Mouse (Mus musculus) cerebellum, adult 9-11 months (tissue): ENCODE measurements around the gene Ndufa7.

Experiments
- DNase-seq: peaks from one replicate; pipeline ENCODE4 v3.0.0; 2022

Gene Ndufa7

DNA sequence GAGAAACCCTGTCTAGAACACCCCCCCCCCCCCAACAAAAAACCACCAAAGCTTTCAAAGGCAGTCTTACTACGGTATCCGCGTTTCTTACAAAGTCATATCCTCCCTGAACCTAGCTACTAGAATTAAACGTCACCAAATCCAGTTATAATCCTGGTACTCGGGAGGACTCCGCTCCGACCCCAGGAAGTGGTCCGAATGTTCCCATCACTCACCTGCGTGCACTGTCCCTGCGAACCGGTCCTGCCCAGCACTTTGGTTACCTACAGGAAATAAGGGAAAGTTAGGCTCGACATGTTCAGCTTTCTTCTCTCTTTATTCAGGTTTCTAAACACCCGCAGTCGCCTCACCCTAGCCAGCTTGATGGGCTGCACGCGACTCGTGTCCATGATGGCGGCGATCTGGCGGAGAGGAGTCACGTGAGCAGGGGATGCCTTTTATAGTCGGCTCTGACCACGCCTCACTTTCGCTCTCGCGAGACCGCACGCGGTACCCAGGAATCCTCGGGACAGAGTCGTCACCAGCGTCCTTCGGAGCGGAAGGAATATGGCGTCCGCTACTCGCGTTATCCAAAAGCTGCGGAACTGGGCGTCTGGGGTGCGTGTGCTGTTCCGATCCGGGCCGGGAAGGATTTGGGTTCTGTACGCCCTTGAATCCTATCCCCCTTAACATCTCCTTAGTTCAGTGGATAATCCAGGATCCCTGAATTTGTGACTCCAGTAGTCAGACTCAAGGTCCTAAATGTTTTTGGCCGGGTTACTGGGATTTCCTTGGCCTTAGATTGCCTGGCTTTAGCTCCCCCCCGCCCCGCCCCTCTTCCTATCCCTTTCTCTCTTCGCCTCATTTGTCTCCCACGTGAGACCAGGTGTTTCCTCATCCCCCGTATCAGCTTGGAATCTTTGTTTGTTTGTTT lies at the start of gene Ndufa7, which contains the start of gene Rps28:
TSS of gene Ndufa7 (plus strand) at position 489 of the 913 bp plus-strand sequence.
TSS of gene Rps28 (minus strand) at position 479 of the 913 bp plus-strand sequence.
- peak; percentile 97 for DNase-seq

GRCm38 (mm10) chr17:33774573-33775155 lies 49.7 kb upstream of the Ndufa7 start:
- DNase-seq: no peak

- DNase-seq: no peak
Observed at GRCm38 (mm10) chr17:33775287-33775686, 49.1 kb upstream of the Ndufa7 start.

GRCm38 (mm10) chr17:33779271-33779966 lies 45.0 kb upstream of the Ndufa7 start:
- peak; percentile 55 for DNase-seq

GRCm38 (mm10) chr17:33779967-33780295 lies 44.4 kb upstream of the Ndufa7 start:
- no peak for DNase-seq

GRCm38 (mm10) chr17:33780431-33780830 lies 43.9 kb upstream of the Ndufa7 start:
- no peak for DNase-seq

DNA sequence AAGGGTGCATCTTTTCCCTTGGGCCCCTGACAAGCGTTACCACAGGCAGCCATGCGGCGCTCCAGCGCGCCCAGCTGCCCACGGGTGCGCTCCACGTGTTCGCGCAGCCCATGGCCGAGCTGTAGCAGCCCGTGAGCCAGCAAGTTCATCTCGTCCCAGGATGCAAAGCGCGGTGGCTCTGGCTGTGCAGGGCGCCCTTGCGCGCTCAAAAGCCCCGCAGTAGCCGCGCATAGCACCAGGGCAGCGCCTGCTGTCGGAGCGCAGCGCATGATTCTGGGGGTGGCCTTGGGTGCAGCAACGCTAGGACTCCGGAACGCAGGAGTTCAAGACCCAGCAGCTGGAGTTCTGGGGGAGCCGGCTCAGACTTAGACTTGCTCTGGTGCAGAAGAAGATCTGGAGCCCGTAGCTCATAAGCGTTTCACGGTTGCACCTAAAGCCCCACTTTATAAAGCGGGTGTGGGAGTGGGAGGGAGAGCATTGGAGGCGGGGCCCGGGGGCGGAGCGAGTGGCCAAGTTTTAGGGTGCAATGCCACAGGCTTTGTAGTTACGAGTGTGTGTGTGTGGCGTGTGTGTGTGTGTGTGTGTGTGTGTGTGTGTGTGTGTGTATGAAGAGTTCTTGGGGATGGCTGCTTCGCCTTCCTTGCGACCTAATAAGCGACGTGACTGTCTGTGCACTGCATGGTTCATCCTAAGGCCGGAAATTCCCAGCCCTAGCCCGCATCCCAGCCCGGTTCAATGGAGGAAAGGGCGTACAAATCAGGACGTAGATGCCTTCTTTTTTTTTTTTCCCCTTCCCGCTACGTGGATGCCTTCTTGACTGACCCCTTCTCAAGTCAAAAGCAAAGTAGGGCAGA lies 43.0 kb upstream of the Ndufa7 start, which contains the start of gene Angptl4:
TSS of gene Angptl4 (minus strand) at position 707 of the 854 bp plus-strand sequence.
- peak; percentile 14 for DNase-seq

- no peak for DNase-seq
Observed at GRCm38 (mm10) chr17:33782067-33782466, 42.3 kb upstream of the Ndufa7 start.

GRCm38 (mm10) chr17:33783408-33783807 lies 41.0 kb upstream of the Ndufa7 start:
- no peak for DNase-seq

DNA sequence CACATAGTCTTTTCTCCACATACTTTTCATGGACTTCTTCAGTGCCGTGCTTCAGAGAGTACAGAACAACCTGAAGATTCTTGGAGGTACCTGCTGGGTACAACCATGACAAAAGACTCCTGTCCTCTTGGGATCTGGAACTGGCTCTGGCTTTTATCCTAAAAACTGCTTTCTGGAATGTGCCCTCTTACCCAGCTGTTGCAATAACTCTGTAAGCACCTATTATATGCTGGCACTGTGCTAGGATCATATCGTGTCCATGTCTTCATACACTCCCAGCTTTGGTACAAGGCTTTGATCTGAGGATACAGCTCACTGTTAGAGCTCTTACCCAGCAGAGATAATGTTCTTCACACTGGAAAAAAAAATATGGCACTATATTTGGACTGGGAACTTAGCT lies 39.4 kb upstream of the Ndufa7 start:
- DNase-seq: no peak

- DNase-seq: no peak
Observed at GRCm38 (mm10) chr17:33786375-33786774, 38.0 kb upstream of the Ndufa7 start.

DNA sequence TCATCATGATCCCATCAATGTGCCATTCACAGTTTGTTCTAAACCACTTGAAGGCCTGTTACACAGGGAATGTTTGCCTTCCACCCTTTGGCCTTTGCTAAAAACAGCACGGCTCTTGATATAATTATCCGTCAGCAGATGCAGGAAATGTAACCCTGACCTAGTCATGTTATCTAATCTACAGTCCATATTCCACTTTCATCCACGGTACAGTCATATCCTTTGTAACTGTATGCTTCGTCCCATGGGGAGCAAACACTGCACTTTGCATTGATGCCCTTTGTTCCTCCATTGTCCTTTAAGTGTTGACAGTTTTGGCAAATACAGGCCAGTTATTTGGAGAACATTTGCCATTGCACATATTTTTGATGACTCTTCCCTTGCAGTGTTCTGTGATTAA lies 35.6 kb upstream of the Ndufa7 start:
- DNase-seq: no peak

DNA sequence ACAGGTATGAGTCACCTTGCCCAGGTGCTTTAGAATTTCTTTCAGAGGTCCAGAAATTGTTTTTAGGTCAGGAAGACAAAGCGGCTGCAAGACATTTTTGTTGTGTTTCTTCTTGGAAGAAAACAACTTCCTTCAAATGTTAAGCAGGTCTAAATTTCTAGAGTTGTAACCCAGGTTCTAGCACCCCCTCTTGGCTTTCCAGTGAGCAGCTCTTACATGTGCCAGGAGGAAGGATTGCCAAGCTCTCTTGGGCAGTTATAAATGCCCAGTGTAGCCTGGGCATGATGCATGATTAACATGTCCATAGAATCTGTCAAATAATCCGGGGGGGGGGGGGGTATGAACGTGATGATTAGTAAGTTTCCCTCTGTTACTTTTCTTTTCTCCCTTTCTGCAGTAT lies 26.1 kb upstream of the Ndufa7 start:
- DNase-seq: no peak

GRCm38 (mm10) chr17:33799277-33799676 lies 25.1 kb upstream of the Ndufa7 start:
- DNase-seq: no peak

GRCm38 (mm10) chr17:33802221-33802620 lies 22.2 kb upstream of the Ndufa7 start:
- no peak for DNase-seq

DNA sequence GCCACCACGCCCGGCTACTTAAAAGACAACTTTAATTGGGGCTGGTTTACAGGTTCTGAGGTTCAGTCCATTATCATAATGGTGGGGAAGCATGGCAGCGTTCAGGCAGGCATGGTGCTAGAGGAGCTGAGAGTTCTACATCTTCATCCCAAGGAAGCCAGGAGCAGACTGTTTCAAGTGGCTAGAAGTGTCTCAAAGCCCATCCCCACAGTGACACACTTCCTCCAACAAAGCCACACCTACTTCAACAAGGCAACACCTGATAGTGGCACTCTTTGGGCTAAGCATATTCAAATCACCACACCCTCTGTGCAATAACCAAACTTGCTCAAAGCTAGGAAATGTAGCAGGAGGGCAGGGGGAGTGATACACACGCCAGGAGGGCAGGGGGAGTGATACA lies 20.2 kb upstream of the Ndufa7 start:
- no peak for DNase-seq

- no peak for DNase-seq
Observed at GRCm38 (mm10) chr17:33804745-33805144, 19.6 kb upstream of the Ndufa7 start.

DNA sequence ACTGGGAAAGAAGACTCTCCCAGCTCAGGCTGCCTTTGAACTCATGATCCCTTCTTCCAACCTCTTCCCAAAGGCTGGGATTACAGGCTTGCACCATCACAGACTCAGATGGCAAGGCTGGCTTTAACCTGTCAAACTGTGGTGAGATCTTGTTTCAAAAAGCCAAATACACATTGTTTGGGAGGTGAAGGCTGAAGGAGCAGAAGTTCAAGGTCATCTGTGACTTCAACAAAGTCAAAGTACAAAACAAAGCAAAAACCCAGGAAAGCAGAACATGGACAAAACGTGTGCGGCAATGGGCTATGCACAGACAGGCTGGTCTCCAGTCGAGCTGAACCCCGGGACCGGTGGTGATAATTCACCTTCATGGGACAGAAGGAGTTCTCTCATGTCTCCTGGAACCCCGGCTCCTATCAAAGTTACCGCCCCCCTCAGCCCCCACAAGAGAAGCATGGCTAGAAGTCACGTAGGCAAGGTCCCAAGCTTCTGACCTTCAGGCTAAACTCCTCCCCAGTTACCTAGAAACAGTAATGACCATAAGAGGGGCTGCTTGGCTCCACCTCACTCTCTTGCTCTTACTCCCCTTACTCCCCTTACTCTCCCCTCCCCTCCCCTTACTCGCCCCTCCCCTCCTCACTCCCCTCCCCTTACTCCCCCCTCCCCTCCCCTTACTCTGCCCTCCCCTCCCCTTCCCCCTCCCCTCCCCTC lies 17.0 kb upstream of the Ndufa7 start:
- no peak for DNase-seq

DNA sequence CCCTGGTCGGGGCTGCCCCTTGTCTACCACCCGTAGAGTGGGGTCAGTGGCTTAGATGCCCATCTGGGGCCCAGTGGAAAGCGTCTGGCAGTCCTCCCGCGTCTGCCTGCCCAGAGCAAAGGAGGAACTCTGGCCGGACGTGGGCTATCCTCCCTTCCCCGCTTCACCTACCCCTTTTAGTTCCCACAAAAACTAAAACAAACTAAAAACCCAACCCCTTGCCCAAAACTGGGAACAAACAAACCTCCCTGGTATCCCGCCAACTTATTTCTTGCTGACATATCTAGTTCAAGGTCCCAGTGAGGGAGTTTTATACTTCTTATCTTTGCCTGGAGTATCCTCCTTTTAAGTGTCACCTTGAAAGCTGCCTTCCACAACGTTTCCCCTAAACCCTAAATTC lies 16.2 kb upstream of the Ndufa7 start:
- no peak for DNase-seq

DNA sequence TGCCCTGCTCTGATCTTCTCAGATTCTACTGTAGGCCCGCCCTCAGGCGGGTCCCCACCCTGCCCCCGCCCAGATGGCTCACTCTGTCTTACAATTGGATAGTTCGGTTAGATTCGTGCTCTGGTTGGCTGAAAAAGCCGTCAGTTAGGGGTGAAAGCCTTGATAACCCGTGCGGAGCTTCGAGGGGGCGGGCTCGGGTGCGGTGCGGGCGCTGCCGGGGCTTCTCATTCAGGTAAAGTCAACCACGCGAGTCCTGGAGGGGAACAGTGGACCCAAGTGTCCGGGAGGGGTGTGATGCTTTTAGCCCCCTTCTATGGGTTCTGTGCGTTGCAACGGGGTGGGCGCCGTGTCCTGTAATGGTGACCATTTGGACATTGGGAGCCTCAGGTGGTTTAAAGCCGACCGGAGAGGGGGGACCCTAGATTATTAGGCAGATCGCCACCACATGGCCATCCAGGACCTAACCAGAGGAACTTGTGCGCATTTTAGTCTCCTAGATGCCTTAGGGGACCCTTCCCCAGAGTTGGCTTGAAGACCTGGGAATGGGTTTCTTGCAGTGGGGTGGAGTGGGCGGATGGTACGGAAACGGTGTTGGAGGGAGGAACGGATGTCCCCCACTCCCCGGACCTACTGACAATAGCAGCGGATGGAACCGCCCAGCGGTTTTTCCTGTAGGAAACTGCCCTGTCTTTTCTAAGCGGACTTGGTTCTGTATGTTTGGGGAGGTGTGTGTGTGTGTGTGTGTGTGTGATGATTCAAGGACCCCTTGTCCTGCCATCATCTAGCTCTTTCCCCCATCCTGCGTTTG lies 13.8 kb upstream of the Ndufa7 start, which contains the start of gene Kank3:
TSS of gene Kank3 (plus strand) at position 186 of the 808 bp plus-strand sequence.
- peak; percentile 78 for DNase-seq

- DNase-seq: no peak
Observed at GRCm38 (mm10) chr17:33811142-33811516, 13.2 kb upstream of the Ndufa7 start.
